Mouse (Mus musculus) mouse embryonic stem cell (cell line): ENCODE data around the gene Smarce1.

Source experiments
- in situ Hi-C, 2 experiments: fragments of 300-500 bp; cut with MboI; formaldehyde crosslinking; loops; 1 replicate in 1 of 2; 3 replicates in 1 of 2; pipeline ENCODE4 v1.14.3; 2019 to 2020; ENCODE audit warnings: low sequenced_read_pairs in 2 of 2, low pct_unique_long_range_greater_than_20kb in 1 of 2, mixed read lengths in 1 of 2; ENCODE audit not compliant: unreplicated experiment in 1 of 2

The Smarce1 gene

DNA sequence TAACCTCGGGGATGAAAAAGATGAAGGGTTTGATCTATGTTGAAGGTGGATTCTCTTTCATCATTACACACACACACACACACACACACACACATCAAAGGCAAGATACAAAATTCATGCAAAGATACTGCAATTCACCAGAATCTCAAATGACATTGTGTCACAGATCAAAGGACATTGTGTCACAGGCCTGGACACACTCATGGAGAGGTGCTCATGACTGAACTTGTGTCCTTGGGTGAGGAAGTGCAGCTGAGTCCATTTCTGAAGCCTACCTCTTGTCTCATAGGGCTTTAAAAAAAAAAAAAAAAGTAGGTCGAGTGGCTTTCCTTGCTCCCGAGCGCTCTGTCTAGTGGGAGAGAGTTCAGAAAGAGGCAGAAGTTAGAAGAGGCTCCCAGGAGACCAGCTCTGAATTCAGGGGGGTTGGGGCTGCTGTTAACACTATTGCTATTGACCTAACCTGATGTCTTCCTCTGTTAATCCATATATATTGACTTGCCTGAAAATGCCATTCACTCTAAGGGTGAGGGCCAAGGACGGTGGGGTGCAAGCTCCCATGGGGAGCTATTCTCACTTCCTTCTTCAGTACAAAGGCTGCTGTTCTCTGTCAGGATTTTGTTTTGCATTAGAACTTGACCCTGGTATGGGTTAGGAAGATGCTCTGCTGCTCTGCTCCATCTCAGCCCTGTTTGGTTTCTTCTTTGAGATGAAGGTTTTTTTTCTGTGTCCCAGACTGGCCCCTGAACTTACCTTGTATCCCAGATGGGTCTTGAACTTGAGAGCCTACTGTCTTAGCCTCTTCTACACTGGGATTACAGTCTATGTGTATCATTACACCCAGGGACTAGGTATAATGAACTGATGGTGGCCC is 53.5 kb downstream of the Smarce1 start:
- in situ Hi-C loops = loop anchor here in 1 of 2 experiments (10.0 kb wide), 1 partner anchor 118 kb away; no protein-coding TSS in a partner anchor

DNA sequence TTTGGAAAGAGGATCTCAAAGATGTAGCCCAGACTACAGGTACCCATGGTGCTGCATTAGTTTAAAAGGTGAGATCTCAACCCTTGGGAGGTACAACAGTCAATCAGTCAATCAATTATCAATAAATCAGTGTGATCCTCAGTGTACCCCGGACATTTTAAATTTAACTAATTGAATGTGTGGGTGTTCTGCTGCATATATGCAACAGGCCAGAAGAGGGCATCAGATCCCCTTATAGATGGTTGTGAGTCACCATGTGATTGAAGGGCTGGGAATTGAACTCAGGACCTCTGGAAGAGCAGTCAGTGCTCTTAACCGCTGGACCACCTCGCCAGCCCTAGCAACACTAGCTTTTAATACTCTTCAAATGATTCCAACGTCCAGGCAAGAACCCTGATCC is 58.8 kb downstream of the Smarce1 start:
- in situ Hi-C loops = loop anchor here in 1 of 2 experiments (10.0 kb wide), 1 partner anchor 123 kb away; no protein-coding TSS in a partner anchor

DNA sequence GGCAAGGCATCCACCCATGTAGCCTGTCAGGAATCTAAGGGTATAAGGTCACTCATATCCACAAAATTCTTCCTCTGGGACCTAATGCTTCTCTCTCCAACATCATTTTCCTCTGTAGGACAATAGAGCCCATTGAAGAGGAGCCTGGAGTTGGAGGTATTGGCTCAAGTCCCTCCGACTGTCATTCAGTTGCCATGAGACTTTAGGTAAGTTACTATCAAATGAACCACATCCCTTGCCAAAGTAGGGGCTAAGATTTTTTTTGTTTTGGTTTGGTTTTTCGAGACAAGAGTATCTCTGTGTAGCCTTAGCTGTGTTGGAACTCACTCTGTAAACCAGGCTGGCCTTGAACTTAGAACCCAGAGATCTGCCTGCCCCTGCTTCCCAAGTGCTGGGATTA is 59.4 kb downstream of the Smarce1 start:
- in situ Hi-C loops = loop anchor here in 1 of 2 experiments (10.0 kb wide), 1 partner anchor 123 kb away; no protein-coding TSS in a partner anchor

DNA sequence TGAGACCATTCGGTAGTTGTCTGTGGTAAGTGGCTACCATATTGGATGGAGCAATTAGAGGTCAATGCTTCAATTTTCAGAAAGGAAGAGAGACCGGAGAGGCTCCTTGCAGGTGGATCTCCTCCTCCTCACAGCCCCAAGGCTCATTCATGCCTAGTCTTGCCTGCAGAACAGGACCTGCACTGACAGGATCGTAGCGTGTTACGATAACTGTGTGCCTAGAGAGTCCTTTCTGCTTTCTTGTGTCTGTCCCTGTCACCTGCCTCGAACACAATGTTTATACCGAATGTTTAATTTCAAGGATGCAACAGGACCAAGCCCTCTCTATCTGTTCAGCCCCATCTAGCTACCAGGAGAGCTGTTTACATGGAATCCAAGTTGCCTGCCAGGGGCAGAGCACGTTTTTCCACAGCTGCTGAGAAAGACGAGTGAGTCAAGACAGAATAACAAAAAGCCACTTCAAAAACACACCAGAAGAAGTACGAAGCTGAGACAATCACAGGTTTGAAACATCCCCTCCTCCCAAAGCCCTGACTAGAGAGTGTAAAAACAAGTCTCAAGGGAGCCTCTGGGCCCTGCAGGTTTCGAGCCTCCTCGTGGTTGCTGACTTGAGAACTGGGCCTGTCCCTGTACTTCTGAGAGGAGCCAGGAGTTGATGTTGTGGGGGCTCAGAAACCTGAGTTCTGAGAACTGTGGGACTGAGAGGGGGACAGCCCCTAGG is 60.1 kb downstream of the Smarce1 start:
- in situ Hi-C loops = loop anchor here in 1 of 2 experiments (10.0 kb wide), 1 partner anchor 124 kb away; no protein-coding TSS in a partner anchor

- in situ Hi-C loops = loop anchor here in 1 of 2 experiments (10.0 kb wide), 1 partner anchor 125 kb away; no protein-coding TSS in a partner anchor
Measured at GRCm38 (mm10) chr11:99170005-99170404, 60.8 kb downstream of the Smarce1 start.

GRCm38 (mm10) chr11:99169438-99169837 is 61.4 kb downstream of the Smarce1 start:
- in situ Hi-C loops = no loop called here

DNA sequence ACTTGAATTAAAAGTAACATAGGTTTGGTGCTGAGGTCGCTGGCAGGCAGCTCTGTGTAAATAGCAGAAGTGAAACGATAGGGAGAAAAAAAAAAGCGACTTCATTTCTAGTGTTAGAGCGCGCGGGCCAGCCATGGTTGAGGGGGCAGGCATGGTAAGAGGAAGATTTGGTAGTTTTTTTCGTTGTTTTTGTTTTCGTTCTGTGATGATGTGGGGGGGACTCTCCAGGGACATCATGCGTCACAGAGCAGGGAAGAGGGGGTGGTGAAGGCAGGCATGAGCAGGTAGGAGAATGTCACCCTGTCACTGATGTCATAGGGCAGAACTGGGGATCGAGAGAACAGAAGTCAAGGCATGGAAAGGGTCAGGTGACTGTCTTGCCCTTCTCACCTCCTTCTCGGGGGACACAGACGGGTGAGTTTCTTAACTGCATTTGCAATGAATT is 62.8 kb downstream of the Smarce1 start:
- in situ Hi-C loops = no loop called here

- in situ Hi-C loops = no loop called here
Measured at GRCm38 (mm10) chr11:99167576-99167975, 63.2 kb downstream of the Smarce1 start.

DNA sequence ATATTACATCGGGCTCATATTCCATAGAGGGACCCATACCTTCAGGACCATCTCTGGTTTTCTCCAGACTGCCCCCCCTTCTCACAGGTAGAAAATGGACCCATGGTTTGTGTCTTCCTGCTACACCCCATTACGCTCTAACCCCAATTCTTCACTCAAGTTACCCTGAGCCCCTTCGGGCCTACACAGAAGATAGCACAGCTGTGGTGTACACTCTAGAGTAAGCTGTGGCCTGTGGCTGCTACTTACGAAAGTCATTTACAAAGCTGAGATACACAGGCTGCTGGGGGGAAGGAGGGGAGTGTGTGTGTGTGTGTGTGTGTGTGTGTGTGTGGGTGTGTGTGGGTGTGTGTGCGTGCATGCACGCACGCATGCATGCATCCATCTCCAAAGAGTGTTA is 64.6 kb downstream of the Smarce1 start:
- in situ Hi-C loops = no loop called here

- in situ Hi-C loops = no loop called here
Measured at GRCm38 (mm10) chr11:99165031-99165752, 65.6 kb downstream of the Smarce1 start.

DNA sequence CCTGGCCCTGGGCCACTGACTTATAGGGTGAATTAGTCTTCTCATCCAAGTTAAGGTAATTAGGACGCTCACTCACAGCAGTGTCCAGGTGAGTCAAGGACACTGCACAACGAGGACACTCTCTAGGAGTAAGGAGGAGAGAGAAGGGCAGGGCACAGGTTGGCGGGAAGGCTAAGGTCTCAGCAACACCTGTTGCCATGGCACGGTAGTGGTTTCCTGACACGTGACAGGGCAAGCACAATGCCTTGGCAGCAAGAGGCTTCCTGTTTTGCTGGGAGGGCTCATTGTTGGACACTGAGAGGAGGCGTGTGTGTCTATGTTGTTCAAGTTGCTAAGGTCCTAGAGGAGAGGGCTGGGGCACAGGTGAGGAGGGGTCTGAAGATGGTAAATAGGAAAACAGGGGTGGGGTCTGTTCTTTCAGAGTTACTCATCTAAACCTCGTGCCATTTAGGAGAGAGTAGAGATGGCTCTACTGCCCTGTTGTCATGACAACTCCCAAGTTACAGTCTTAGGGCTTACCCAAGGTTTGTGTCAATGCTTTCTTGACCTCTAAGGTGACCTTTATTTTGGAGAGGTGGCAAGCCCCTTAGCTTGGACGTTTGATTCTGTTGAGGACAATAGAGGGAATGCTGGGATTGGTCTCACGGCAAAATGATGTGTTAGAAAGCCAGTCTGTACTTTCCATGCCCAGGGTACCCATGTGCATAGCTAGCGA is 67.7 kb downstream of the Smarce1 start:
- in situ Hi-C loops = no loop called here

- in situ Hi-C loops = no loop called here
Measured at GRCm38 (mm10) chr11:99161648-99162047, 69.2 kb downstream of the Smarce1 start.

DNA sequence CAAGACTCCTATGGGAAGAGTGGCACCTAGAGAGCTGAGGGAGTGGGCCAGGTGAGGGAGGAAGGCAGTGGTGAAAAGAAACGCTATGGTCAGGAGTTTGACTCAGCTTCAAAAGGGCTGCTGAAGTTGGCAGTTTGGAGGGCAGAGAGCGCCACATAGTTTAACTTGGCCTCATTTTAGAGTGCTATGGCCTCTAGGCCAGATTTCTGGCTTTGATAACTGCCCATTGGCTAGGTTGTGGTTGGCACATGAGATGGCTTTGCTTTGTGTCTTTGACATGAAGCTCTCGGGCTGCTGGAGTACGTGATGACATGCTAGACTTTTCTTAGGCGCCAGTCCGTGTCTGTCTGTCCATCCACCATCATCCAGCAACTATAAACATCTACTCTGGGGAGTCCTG is 70.6 kb downstream of the Smarce1 start:
- in situ Hi-C loops = no loop called here
